Mouse (Mus musculus) forebrain, embryonic 10.5 days (tissue): Measurements from ENCODE around the gene Nucb1. TPM values are rescaled to one million over a fixed set of nuclear protein-coding genes. Genes with fewer than 3 reads are reported as not detected.
"Not testable (repeated sequence)": the region's sequence is repeated elsewhere in the genome, so short reads cannot be mapped to it uniquely, and the experiment has no call there.

ENCODE experiments used
- DNase-seq: peaks from one replicate; pipeline ENCODE4 v3.0.0-alpha.2; 2017; ENCODE audit warnings: low spot score; ENCODE audit errors: extremely low spot score
- H3K27ac ChIP-seq: fragments of 300-500 bp; sonication (generic); 2 replicates; pipeline ENCODE4 v1.5.1; 2016; ENCODE audit warnings: mild to moderate bottlenecking
- H3K27me3 ChIP-seq: fragments of 300-500 bp; sonication (generic); 2 replicates; pipeline ENCODE4 v1.6.1; 2016; ENCODE audit warnings: mild to moderate bottlenecking; ENCODE audit not compliant: poor library complexity, severe bottlenecking
- H3K36me3 ChIP-seq: fragments of 300-500 bp; sonication (generic); replicated peaks from 2 replicates; pipeline ENCODE4 v1.6.1; 2016; ENCODE audit warnings: mild to moderate bottlenecking, moderate library complexity
- H3K4me1 ChIP-seq: fragments of 300-500 bp; sonication (generic); 2 replicates; pipeline ENCODE4 v1.6.1; 2016
- H3K4me3 ChIP-seq: fragments of 300-500 bp; sonication (generic); 2 replicates; pipeline ENCODE4 v1.5.1; 2016; ENCODE audit warnings: mild to moderate bottlenecking, moderate library complexity
- H3K9me3 ChIP-seq: fragments of 300-500 bp; sonication (generic); 2 replicates; pipeline ENCODE4 v1.6.1; 2016; ENCODE audit warnings: mild to moderate bottlenecking, moderate library complexity
- WGBS: fragments of 180-500 bp; shearing (Covaris S2); methylation state at CpG from one replicate; pipeline ENCODE4 v1.1.7; 2016; 5-methylcytosine and 5-hydroxymethylcytosine counted together
- polyA plus RNA-seq: library from polyadenylated mRNA; unstranded; fragments of >200 nt; fragmentation: Nextera tagmentation; extraction: Ambion mirVana; gene quantifications from 2 replicates; pipeline ENCODE4 v1.2.1, GENCODE M21; 2016

The Nucb1 gene
- polyA plus RNA-seq, 1 experiment from 2014 or later: 99.3 TPM

DNA sequence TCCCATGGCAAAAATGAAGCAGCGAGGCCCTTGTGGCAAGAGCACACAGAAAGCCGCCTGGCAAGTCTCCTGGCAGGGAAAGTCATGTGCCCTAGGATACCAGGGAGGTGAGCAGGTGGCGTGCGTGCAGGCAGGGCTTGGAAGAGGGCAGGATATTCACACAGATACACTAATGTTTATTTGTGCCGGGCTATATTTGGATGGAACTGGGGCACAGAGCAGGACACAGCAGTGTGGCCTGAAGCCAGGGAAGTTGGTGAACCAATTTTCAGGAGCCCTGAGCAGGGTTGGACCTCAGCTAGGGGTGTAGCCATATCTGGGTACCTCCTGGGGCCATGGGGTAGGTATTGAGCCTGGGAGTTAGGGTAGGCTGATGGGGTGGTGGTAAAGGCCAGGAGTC lies 17.3 kb downstream of the Nucb1 start:
- H3K4me1 ChIP-seq: peaks cover 34% of the 10 kb centered on the region
- 93% methylated on average over 5 of the region's 5 CpGs for WGBS
- H3K9me3 ChIP-seq: no peaks in the 10 kb centered on the region
- H3K36me3 ChIP-seq: peaks cover 60% of the 10 kb centered on the region
- H3K27me3 ChIP-seq: peaks cover 5% of the 10 kb centered on the region; the same call in 1 of the 2 replicates
- no peak overlapping the region for H3K27ac ChIP-seq
- DNase-seq: no peak
- no peak overlapping the region for H3K4me3 ChIP-seq

DNA sequence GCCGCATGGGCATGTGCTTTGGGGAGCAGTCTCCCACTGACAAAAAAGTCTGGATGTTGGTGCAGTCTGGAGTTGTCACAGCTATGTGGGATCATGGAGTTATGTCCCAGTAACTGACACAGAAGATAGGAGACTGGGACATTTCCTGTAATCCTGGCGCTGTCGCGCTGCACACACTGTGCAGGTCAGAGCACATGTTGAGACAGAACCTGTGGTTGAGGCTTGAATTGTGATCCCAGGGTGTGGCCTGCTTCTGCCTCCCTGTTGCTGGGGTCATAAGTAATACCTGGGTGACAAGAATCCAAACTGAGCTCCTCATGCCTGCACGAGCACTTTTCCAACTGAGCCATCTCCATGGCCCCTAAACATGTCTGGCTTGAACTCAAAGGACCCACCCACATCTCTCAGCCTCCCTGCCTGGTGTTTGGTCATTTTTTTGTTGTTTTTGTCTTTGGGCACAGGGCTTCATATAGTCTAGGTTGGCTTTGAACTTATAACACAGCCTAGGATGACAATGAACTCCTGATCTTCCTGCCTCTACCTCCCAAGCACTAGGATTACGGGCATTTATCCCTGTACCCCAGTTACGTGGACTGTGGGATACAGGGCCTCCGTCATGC lies 17.9 kb downstream of the Nucb1 start:
- no peak overlapping the region for H3K27ac ChIP-seq
- H3K4me1 ChIP-seq: peaks cover 40% of the 10 kb centered on the region
- DNase-seq: no peak
- H3K4me3 ChIP-seq: no peak overlapping the region
- WGBS: 95% methylated on average over 8 of the region's 8 CpGs
- H3K9me3 ChIP-seq: no peaks in the 10 kb centered on the region
- peaks cover 54% of the 10 kb centered on the region for H3K36me3 ChIP-seq
- H3K27me3 ChIP-seq: peaks cover 5% of the 10 kb centered on the region; the same call in 1 of the 2 replicates

DNA sequence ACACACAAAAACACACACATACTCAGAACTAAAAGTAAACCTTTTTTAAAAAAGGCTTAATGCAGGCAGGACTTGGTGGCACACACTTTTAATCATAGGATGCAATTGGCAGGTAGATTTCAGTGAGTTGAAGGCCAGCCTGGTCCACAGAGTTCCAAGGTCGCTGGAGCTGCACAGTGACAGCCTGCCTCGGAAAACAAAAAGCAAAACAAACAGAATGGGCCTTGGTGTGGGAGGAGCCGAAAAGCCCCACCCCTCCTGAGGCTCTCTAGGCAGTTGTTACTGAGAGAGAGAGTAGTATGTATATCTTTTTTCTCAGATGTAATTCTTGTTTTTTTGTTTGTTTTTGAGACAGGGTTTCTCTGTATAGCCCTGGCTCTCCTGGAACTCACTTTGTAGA lies 18.9 kb downstream of the Nucb1 start:
- peaks cover 5% of the 10 kb centered on the region; the same call in 1 of the 2 replicates for H3K27me3 ChIP-seq
- H3K36me3 ChIP-seq: peaks cover 46% of the 10 kb centered on the region
- peaks cover 41% of the 10 kb centered on the region for H3K4me1 ChIP-seq
- H3K4me3 ChIP-seq: no peak overlapping the region; the same call in 1 of the 2 replicates
- H3K27ac ChIP-seq: 0 out of 2 replicates have a peak overlapping the region, but pooled peaks have one; percentile 3
- no peak for DNase-seq
- WGBS: 34% methylated on average over 3 of the region's 3 CpGs
- no peaks in the 10 kb centered on the region for H3K9me3 ChIP-seq

DNA sequence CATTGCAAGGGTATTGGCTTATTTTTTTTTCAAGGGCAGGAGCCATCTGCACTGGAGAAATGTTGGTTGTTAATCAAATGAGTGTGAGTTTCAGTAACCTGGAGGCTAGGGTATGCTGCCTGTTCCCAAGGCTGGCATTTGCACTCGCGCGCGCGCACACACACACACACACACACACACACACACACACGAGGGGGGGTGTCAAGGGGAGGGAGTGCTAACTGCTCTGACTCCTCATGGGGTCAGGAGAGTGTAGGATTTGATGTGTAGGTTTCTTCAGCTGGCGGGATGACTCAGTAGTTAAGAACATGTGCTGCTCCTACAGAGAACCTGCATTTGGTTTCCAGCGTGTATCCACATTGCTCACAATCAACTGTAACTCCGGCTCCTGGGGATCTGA lies 19.4 kb downstream of the Nucb1 start:
- Histone ChIP-seq H3K27me3 (peaks cover 5% of the 10 kb centered on the region; the same call in 1 of the 2 replicates), H3K4me1 (peaks cover 41% of the 10 kb centered on the region), H3K9me3 (no peaks in the 10 kb centered on the region), H3K27ac (0 out of 2 replicates have a peak overlapping the region, but pooled peaks have one; percentile 3), H3K4me3 (no peak overlapping the region; the same call in 1 of the 2 replicates), H3K36me3 (peaks cover 42% of the 10 kb centered on the region)
- DNase-seq: no peak
- WGBS: 51% methylated on average over 9 of the region's 9 CpGs

DNA sequence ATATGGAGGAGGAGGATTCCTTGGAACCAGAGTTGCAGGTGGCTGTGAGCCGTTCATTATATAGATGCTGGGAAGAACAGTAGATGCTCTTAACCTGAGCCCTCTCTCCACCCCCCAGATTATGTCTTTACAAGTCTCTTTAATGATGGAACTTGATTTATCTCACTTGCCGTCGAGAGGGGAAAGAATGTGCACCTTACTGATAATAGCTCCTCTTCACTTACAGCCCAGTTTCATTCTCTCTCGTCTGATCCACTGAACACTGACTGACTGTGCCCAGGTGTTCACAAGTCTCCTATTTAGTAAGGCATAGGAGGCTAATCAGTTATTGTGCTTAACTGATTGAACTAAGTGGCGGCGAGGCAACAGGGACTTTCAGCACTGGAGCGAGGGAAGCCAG lies 20.6 kb downstream of the Nucb1 start:
- H3K27me3 ChIP-seq: peaks cover 5% of the 10 kb centered on the region; the same call in 1 of the 2 replicates
- H3K4me1 ChIP-seq: peaks cover 41% of the 10 kb centered on the region
- H3K27ac ChIP-seq: 0 out of 2 replicates have a peak overlapping the region, but pooled peaks have one; percentile 90
- 86% methylated on average over 7 of the region's 7 CpGs for WGBS
- no peaks in the 10 kb centered on the region for H3K9me3 ChIP-seq
- H3K36me3 ChIP-seq: peaks cover 33% of the 10 kb centered on the region
- H3K4me3 ChIP-seq: no peak overlapping the region
- DNase-seq: no peak

DNA sequence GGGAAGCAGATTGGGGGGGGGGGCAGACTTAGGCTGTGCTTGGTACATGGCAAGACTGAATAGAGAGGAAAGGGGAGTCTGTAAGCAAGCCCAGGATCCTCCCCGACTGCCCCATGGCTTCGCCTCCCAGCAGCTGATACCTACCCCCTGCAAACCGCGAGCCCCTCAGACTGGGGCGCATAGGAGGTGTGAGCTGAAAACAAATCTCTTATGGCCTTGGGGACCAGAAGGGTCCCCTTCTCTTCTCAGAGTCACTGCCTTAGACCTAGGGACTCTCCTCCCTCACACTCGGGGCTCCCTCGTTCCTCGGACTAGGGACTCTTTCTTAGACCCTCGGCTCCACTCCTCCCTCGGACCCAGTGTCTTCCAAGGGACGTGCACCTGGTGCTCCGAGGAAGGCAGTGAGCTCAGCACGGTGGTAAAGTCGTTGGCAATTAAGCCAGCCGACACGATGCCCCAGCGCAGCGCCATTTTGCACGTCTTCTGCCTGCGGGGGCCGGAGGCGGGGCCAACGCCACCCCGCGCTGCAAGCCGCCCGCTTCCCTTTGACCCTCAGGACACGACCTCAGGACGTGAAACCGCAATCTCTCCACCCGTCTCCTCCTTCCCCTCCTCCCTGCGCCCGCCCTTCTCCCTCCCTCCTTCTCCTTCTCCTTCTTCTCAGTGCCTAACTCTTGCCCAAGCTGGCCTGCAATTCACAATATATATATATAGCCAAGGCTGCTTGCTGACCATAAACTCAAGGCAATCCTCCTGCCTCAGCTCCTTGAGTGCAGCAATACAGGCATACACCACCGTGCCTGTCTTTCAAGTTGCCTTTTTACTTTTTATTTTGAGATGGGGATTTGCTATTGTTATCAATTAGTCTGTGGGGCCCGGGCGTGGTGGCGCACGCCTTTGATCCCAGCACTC lies 21.7 kb downstream of the Nucb1 start, which contains the start of gene Dhdh:
Gene Dhdh (minus strand): TSS at position 513 of the 912 bp plus-strand sequence.
- peak; percentile 63 for DNase-seq
- H3K4me1 ChIP-seq: peaks cover 41% of the 10 kb centered on the region
- H3K9me3 ChIP-seq: no peaks in the 10 kb centered on the region
- WGBS: 7% methylated on average over 38 of the region's 38 CpGs
- H3K27ac ChIP-seq: peak within 1 kb of the TSS; percentile 90
- H3K36me3 ChIP-seq: peaks cover 23% of the 10 kb centered on the region
- peaks cover 5% of the 10 kb centered on the region; the same call in 1 of the 2 replicates for H3K27me3 ChIP-seq
- peak within 1 kb of the TSS; percentile 61 for H3K4me3 ChIP-seq

DNA sequence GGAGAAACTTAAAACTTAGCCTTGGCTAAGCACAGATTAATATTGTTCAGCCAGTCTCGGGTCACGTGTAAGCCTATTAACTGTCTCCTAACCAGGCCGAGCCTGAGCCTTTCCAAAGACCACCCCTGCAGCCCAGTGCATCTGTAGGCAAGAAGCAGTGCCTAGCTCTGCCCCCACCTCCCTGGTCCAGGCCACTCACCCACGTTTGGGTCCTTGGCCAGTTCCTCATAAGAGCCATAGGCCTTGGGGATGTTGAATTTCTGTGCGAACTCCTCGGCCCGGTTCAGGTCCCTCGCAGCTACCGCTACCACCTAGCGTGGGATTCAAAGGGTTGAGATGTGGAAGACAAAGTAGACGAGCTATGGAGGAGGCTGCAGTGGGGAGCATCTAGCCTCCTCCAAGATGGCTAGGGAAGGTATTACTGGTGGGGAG lies 22.3 kb downstream of the Nucb1 start:
- Histone ChIP-seq H3K9me3 (no peaks in the 10 kb centered on the region), H3K4me1 (peaks cover 41% of the 10 kb centered on the region), H3K36me3 (peaks cover 16% of the 10 kb centered on the region), H3K27me3 (peaks cover 5% of the 10 kb centered on the region; the same call in 1 of the 2 replicates), H3K27ac (peak overlapping the region; percentile 90), H3K4me3 (peak overlapping the region; percentile 61)
- DNase-seq: peak; percentile 25
- 18% methylated on average over 11 of the region's 11 CpGs for WGBS

DNA sequence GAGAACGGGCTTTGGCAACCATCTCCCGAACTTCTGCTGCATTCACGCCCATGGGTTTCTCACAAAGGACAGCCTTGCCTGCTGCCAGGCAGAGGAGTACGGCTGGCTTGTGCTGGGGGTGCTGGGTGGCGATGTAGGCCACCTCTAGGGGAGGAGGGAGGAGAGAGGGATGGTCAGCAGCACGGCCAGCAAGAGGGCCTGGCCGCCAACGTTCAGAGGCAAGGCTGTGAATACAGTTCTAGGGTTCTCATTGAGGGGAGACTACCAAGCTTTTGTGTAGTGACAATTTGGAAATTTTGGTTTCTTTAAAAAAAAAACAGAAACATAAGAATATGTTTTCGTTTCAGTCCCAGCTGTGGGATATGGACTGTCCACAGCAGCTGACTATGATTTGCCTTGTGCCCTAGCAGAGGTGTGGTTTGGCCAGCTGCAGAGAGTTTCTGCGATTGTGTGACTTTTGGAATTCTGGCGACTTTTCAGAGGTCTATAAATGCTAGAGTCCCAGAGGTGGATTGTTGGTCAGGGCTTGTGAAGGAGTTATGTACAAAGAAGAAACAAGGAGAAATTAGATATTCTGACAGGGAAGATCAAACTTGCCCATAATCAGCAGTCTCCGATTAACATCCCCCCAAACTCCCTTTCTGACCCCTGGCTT lies 23.3 kb downstream of the Nucb1 start, which contains the start of gene Gm45808:
Gene Gm45808 (minus strand): TSS at position 51 of the 655 bp plus-strand sequence.
- 89% methylated on average over 12 of the region's 12 CpGs for WGBS
- peaks cover 41% of the 10 kb centered on the region for H3K4me1 ChIP-seq
- H3K4me3 ChIP-seq: peak within 1 kb of the TSS; percentile 61
- peaks cover 7% of the 10 kb centered on the region; the same call in 1 of the 2 replicates for H3K36me3 ChIP-seq
- DNase-seq: no peak
- peaks cover 5% of the 10 kb centered on the region; the same call in 1 of the 2 replicates for H3K27me3 ChIP-seq
- H3K9me3 ChIP-seq: no peaks in the 10 kb centered on the region
- peak within 1 kb of the TSS; percentile 90 for H3K27ac ChIP-seq

DNA sequence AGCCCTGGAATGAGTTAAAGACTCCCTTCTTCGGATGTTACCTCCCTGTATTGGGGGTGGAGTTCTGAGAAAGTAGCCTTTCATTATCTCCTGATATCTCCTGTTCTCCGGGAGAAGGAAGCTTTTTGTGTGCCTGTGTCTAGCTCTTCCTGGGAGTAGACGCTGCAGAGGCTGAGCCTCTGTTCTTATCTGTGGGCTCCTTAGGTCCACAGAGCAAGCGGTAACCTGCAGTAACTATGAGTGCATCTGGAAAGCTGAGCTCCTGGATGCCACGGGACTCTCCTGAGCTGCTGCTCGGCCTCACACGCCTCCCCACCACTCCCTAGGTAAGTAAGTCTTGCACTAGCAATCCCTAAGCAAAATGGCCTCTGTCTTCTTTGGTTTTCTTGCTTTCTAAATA lies 24.0 kb downstream of the Nucb1 start:
- H3K4me1 ChIP-seq: peaks cover 39% of the 10 kb centered on the region

DNA sequence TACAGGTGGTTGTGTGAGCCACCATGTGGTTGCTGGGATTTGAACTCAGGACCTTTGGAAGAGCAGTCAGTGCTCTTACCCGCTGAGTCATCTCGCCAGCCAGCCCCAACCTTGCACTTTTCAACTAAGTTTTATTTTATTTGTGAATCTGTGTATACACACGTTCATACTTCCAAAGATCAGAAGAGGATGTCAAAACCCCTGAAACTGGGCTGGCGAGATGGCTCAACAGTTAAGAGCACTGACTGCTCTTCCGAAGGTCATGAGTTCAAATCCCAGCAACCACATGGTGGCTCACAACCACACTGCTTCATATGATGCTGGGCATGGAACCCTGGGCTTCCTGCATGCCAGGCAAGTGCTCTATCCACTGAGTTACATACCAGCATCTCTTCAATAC lies 25.2 kb downstream of the Nucb1 start:
- not testable (repeated sequence) for H3K4me3 ChIP-seq, H3K36me3 ChIP-seq, H3K9me3 ChIP-seq, DNase-seq, H3K27ac ChIP-seq, H3K27me3 ChIP-seq
- peaks cover 27% of the 10 kb centered on the region for H3K4me1 ChIP-seq
- WGBS: 98% methylated on average over 5 of the region's 5 CpGs

More for the DNA sequence above, 24.0 kb downstream of the Nucb1 start:
- WGBS: 82% methylated on average over 7 of the region's 7 CpGs
- no peaks in the 10 kb centered on the region for H3K9me3 ChIP-seq
- no peak for DNase-seq
- no peak overlapping the region for H3K4me3 ChIP-seq
- peaks cover 7% of the 10 kb centered on the region; the same call in 1 of the 2 replicates for H3K36me3 ChIP-seq
- no peak overlapping the region for H3K27ac ChIP-seq
- H3K27me3 ChIP-seq: peaks cover 5% of the 10 kb centered on the region; the same call in 1 of the 2 replicates

DNA sequence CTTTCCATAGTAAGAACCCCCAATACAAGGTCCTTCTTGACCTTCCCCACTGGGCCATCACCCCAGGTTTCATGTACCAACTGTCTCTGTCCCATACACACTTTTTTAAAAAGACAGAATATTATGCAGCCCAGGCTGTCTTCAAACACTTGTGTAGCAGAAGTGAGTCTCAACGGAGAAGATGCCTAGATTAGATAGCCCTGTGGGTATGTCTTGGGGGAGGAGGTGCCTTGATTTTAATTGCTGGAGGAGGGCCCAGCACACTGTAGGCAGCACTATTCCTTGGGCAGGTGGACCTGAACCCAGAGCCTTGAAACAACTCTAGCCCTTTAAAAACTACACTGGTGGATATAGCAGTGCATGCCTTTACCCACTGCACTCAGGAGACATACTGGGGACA lies 28.0 kb downstream of the Nucb1 start:
- no peaks in the 10 kb centered on the region for H3K4me1 ChIP-seq
- H3K27me3 ChIP-seq: no peaks in the 10 kb centered on the region
- H3K4me3 ChIP-seq: no peak overlapping the region
- no peak overlapping the region for H3K27ac ChIP-seq
- whole genome bisulfite sequencing: 83% methylated on average over 1 of the region's 1 CpGs
- no peak for DNase-seq
- H3K9me3 ChIP-seq: no peaks in the 10 kb centered on the region
- peaks cover 15% of the 10 kb centered on the region for H3K36me3 ChIP-seq

DNA sequence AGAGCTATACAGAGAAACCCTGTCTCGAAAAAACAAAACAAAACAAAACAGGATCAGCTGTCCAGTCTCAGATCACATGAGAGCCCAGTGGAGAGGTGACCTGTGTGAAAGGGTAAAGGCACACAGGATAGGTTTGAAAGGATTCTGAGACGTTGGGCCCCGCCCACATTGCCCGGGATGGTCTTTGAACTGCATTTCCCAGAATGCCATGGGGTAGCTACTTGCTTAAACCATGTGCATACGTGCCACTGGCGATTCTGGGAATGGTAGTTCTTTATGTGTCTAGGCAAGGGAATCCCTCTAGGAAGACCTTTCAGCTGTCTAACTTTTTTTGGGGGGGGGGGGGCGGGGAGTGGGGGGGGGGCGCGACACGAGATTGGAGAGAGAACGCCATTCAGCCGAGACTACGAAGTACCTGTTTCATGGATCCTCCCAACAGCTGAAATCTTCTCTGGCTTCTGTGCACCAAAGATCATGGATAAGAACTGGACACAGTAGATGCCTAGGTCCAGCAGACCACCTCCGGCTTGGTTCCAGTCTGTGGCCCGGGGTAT lies 28.8 kb downstream of the Nucb1 start, which contains the start of gene Tulp2:
Gene Tulp2 (plus strand): TSS at position 504 of the 554 bp plus-strand sequence.
- no peak within 1 kb of the TSS for H3K27ac ChIP-seq
- H3K9me3 ChIP-seq: no peaks in the 10 kb centered on the region
- no peaks in the 10 kb centered on the region for H3K27me3 ChIP-seq
- H3K4me1 ChIP-seq: no peaks in the 10 kb centered on the region
- WGBS: 56% methylated on average over 15 of the region's 15 CpGs
- H3K4me3 ChIP-seq: no peak within 1 kb of the TSS
- no peak for DNase-seq
- H3K36me3 ChIP-seq: peaks cover 13% of the 10 kb centered on the region
